Mouse (Mus musculus): ENCODE results near the gene 6030468B19Rik. TPM values are rescaled to one million over a fixed set of nuclear protein-coding genes. Genes with fewer than 3 reads are reported as not detected.

Gene 6030468B19Rik
- total and polyA plus RNA-seq, 3 experiments: 2.7 to 5.1 TPM; not detected in 1

DNA sequence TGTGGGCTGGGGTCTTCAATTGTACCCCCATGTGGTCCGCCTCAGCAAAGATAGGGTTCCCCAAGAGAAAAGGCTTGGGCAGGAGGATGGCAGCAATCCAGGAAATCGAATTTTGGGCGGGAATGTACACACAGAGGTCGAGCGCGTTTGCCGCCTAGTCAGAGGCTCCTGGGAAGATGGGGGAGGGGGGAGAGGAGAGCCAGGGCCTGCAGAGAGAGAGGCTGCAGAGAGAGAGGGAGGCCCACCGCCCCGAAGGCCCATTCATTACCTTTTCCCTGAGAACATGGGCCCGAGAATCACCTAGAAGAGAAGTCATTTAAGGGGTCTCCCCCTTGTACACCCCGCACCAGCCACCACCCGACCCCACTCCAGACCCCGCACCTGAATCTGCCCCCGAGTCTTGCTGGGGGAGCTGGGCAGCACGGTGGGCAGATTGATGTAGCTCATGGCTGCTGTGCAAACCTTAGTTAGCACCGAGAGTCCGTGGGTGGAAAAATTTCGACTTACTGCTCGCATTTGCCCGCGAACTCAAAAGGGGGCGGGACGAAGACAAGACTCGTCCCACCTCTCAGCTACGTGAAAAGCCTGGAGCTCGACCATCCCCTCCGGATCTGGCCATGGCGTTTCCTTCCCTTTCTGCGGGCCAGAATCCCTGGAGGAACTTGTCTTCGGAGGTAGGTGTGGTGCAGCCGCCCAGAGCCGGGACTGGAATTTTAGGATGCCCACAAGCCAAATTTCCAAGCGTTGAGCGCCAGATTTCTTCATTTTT lies 28.1 kb downstream of the 6030468B19Rik start, which contains the start of the genes Afmid and Tk1 (continued):
- no peak for TF ChIP-seq MYB (IDR thresholded peaks at IDR 0.05; ENCODE audit: low read depth, low read length)
- TF ChIP-seq HCFC1 (IDR thresholded peaks at IDR 0.05; ENCODE audit: low read depth, low read length): peak; percentile 78
- TF ChIP-seq EP300 (IDR thresholded peaks at IDR 0.05; ENCODE audit: low read depth in 1 of 2, low read length in 2 of 2): no peak; a peak in 1 of 4 replicates
- peak; percentile 97 for TF ChIP-seq SIN3A (IDR thresholded peaks at IDR 0.05; ENCODE audit: low read length)

DNA sequence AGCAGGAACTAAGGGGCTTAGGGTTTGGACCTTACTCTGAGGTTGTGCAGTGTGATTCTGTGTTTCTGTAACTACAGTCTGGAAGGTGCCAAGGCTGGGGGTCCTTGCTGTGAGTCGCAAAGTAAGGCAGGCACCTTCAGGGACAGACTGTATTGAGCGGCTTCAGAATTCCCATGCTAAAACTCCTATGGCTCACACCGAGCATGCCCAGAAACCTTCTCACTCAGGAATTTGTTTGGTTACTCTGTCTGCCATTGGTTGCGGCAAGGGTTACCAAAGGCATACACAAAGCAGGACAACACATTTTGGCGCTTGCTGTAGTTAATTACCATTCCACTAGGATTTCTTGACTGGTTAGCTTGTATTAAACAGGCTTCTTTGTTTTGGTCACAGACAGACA lies 28.7 kb downstream of the 6030468B19Rik start:
- peaks cover 23 to 60% of the 10 kb centered on the region in 2 experiments for H3K4me1 ChIP-seq (ENCODE audit: control insufficient read depth in 1 of 2, insufficient read depth in 2 of 2, low read length in 2 of 2)
- peak overlapping the region; percentile 95 for H3K9ac ChIP-seq (ENCODE audit: control insufficient read depth, low read depth, low read length, poor library complexity, severe bottlenecking)
- peaks cover 24% of the 10 kb centered on the region for H3K79me2 ChIP-seq (ENCODE audit: control insufficient read depth, insufficient read depth, low read length, poor library complexity)
- DNase-seq (ENCODE audit: low read depth, low spot score): no peak
- H3K9me3 ChIP-seq (replicated peaks; ENCODE audit: insufficient read depth, low read length): no peaks in the 10 kb centered on the region
- peak overlapping the region; percentile 41 to 80 for H3K4me3 ChIP-seq (ENCODE audit: control insufficient read depth in 1 of 2, insufficient read depth in 1 of 2, low read depth in 2 of 2, low read length in 2 of 2)
- TF ChIP-seq USF2 (IDR thresholded peaks at IDR 0.05; ENCODE audit: borderline replicate concordance in 1 of 2, insufficient read depth in 1 of 2, low read depth in 1 of 2, low read length in 2 of 2): no peak
- no peak for TF ChIP-seq EP300 (IDR thresholded peaks at IDR 0.05; ENCODE audit: low read depth in 1 of 2, low read length in 2 of 2)
- no peak for TF ChIP-seq HCFC1 (IDR thresholded peaks at IDR 0.05; ENCODE audit: low read depth, low read length)
- TF ChIP-seq ZC3H11A (IDR thresholded peaks at IDR 0.05; ENCODE audit: low read depth, low read length): no peak
- no peak for TF ChIP-seq TCF12 (IDR thresholded peaks at IDR 0.05; ENCODE audit: low read depth, low read length)
- TF ChIP-seq TBP (IDR thresholded peaks at IDR 0.05; ENCODE audit: low read depth, low read length): no peak
- TF ChIP-seq E2F4 (IDR thresholded peaks at IDR 0.05; ENCODE audit: borderline replicate concordance, low read depth, low read length): no peak
- H3K36me3 ChIP-seq (ENCODE audit: control insufficient read depth in 1 of 2, insufficient read depth in 2 of 2, low read length in 2 of 2): peaks cover 0 to 43% of the 10 kb centered on the region in 2 experiments; a peak in 2 of 4 replicates
- peak overlapping the region; percentile 25 for H3K27ac ChIP-seq (ENCODE audit: control insufficient read depth, low read depth, low read length)
- H3K27me3 ChIP-seq (ENCODE audit: control insufficient read depth in 1 of 2, insufficient read depth in 2 of 2, low read length in 2 of 2): no peaks in the 10 kb centered on the region

DNA sequence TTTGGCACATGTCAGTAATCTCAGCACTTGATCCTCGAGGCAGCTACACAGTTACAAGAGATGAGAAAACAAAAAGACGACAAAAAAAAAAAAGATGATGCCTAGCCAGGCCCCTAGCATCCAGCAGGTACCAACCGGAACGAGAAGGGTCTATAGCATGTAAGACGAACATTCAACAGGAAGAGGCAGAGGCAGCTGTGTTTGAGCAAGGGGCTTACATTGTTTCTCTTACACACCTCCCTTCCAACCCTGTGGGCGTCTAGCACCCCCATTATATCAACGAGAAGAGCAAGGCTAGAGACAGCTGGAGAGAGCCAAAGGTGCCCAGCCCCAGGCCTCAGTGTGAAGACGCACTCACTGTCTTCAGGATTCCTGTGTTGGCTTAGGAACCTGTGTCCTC lies 29.5 kb downstream of the 6030468B19Rik start:
- Histone ChIP-seq H3K4me1 (ENCODE audit: control insufficient read depth in 1 of 2, insufficient read depth in 2 of 2, low read length in 2 of 2) (peaks cover 23 to 67% of the 10 kb centered on the region in 2 experiments), H3K9me3 (replicated peaks; ENCODE audit: insufficient read depth, low read length) (no peaks in the 10 kb centered on the region), H3K27me3 (ENCODE audit: control insufficient read depth in 1 of 2, insufficient read depth in 2 of 2, low read length in 2 of 2) (no peaks in the 10 kb centered on the region), H3K27ac (ENCODE audit: control insufficient read depth, low read depth, low read length) (no peak overlapping the region), H3K9ac (ENCODE audit: control insufficient read depth, low read depth, low read length, poor library complexity, severe bottlenecking) (no peak overlapping the region), H3K4me3 (ENCODE audit: control insufficient read depth in 1 of 2, insufficient read depth in 1 of 2, low read depth in 2 of 2, low read length in 2 of 2) (no peak overlapping the region), H3K36me3 (ENCODE audit: control insufficient read depth in 1 of 2, insufficient read depth in 2 of 2, low read length in 2 of 2) (peaks cover 0 to 46% of the 10 kb centered on the region in 2 experiments; a peak in 2 of 4 replicates), H3K79me2 (ENCODE audit: control insufficient read depth, insufficient read depth, low read length, poor library complexity) (peaks cover 24% of the 10 kb centered on the region)
- TF ChIP-seq USF2 (IDR thresholded peaks at IDR 0.05; ENCODE audit: borderline replicate concordance in 1 of 2, insufficient read depth in 1 of 2, low read depth in 1 of 2, low read length in 2 of 2): no peak
- TF ChIP-seq UBTF (IDR thresholded peaks at IDR 0.05; ENCODE audit: borderline replicate concordance, insufficient read depth, low read depth, low read length): no peak
- no peak for TF ChIP-seq MAZ (IDR thresholded peaks at IDR 0.05; ENCODE audit: low read depth, low read length)
- TF ChIP-seq MAX (IDR thresholded peaks at IDR 0.05; ENCODE audit: low read length): 0 out of 2 replicates have a peak, but pooled peaks have one; percentile 21
- TF ChIP-seq TAL1 (IDR thresholded peaks at IDR 0.05; ENCODE audit: low read length): no peak
- no peak for TF ChIP-seq HCFC1 (IDR thresholded peaks at IDR 0.05; ENCODE audit: low read depth, low read length)
- no peak for TF ChIP-seq GATA1 (IDR thresholded peaks at IDR 0.05; ENCODE audit: low read depth, low read length)
- no peak for TF ChIP-seq ELF1 (IDR thresholded peaks at IDR 0.05; ENCODE audit: low read depth, low read length)
- no peak for TF ChIP-seq SMC3 (IDR thresholded peaks at IDR 0.05; ENCODE audit: low read depth, low read length)
- TF ChIP-seq MXI1 (IDR thresholded peaks at IDR 0.05; ENCODE audit: low read depth, low read length): no peak
- 0 out of 2 replicates have a peak, but pooled peaks have one; percentile 7 for TF ChIP-seq ZNF384 (IDR thresholded peaks at IDR 0.05; ENCODE audit: low read depth, low read length)
- DNase-seq (ENCODE audit: low read depth, low spot score): no peak

Data from MEL (cell line).